Mouse (Mus musculus): Measurements from ENCODE around the gene Kif17.

Gene Kif17

GRCm38 (mm10) chr4:138339963-138340362 lies 89.7 kb downstream of the Kif17 start:
- DNase-seq (ENCODE audit: low read depth, low spot score): peak; percentile 46

GRCm38 (mm10) chr4:138341393-138341792 lies 91.2 kb downstream of the Kif17 start:
- no peak for DNase-seq (ENCODE audit: low read depth, low spot score)

- no peak for DNase-seq (ENCODE audit: low read depth, low spot score)
These were observed 91.8 kb downstream of the Kif17 start for GRCm38 (mm10) chr4:138342048-138342447.

- DNase-seq (ENCODE audit: low read depth, low spot score): no peak
These were observed 92.5 kb downstream of the Kif17 start for GRCm38 (mm10) chr4:138342778-138343177.

- DNase-seq (ENCODE audit: low read depth, low spot score): no peak
These were observed 93.2 kb downstream of the Kif17 start for GRCm38 (mm10) chr4:138343341-138343837.

GRCm38 (mm10) chr4:138344891-138345545 lies 94.8 kb downstream of the Kif17 start:
- no peak for DNase-seq (ENCODE audit: low read depth, low spot score)

GRCm38 (mm10) chr4:138347280-138347679 lies 97.0 kb downstream of the Kif17 start:
- DNase-seq (ENCODE audit: low read depth, low spot score): no peak

GRCm38 (mm10) chr4:138348716-138349115 lies 98.5 kb downstream of the Kif17 start:
- DNase-seq (ENCODE audit: low read depth, low spot score): no peak

Data from retina, postnatal 7 days (tissue).